Mouse (Mus musculus): ENCODE measurements around the gene Pign. TPM values are rescaled to one million over a fixed set of nuclear protein-coding genes. Genes with fewer than 3 reads are reported as not detected.

The Pign gene
- polyA plus RNA-seq, 1 experiment from 2014 or later, result 20.8 TPM

DNA sequence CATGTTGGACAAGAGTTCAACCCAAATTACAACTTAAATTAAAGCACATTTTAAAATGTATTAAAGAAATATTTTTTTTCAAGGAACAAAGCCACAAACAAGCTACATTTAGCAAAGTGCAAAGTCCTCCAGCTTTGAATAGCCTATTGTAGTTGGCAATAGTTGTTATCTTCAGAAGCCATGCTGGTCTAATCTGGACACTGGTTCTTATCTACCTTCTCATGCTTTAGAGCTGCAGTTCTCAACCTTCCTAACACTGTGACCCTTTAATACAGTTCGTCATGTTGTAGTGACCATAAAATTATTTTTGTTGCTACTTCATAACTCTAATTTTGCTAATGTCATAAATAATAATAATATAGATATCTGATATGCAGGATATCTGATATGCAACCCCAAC lies 99.2 kb downstream of the Pign start:
- Histone ChIP-seq H3K4me1 (ENCODE audit: insufficient read depth) (no peaks in the 10 kb centered on the region), H3K27ac (ENCODE audit: low read depth) (no peak overlapping the region)
- WGBS, result 83% methylated on average over 1 of the region's 1 CpGs

GRCm38 (mm10) chr1:105563821-105564220 lies 99.7 kb downstream of the Pign start:
- no peaks in the 10 kb centered on the region for H3K36me3 ChIP-seq (ENCODE audit: insufficient read depth)
- peak; percentile 22; the same call in 1 of the 2 replicates for TF ChIP-seq CTCF (IDR thresholded peaks at IDR 0.05; ENCODE audit: low read depth)
- H3K27ac ChIP-seq (ENCODE audit: low read depth), result no peak overlapping the region
- no peak for ATAC-seq (ENCODE audit: insufficient read depth)
- no peak overlapping the region for H3K4me3 ChIP-seq (ENCODE audit: low read depth, low read length)
- H3K4me1 ChIP-seq (ENCODE audit: insufficient read depth), result no peaks in the 10 kb centered on the region
- H3K9me3 ChIP-seq (ENCODE audit: low read depth, low read length), result no peaks in the 10 kb centered on the region
- 82% methylated on average over 2 of the region's 2 CpGs for WGBS
- H3K9ac ChIP-seq, result no peak overlapping the region
- DNase-seq, result no peak
- H3K27me3 ChIP-seq (ENCODE audit: insufficient read depth, low read length), result no peaks in the 10 kb centered on the region
- H3K4me2 ChIP-seq, result no peak overlapping the region

More for the DNA sequence above, 99.2 kb downstream of the Pign start:
- Histone ChIP-seq H3K4me3 (ENCODE audit: low read depth, low read length) (no peak overlapping the region), H3K27me3 (ENCODE audit: insufficient read depth, low read length) (no peaks in the 10 kb centered on the region), H3K36me3 (ENCODE audit: insufficient read depth) (no peaks in the 10 kb centered on the region), H3K9me3 (ENCODE audit: low read depth, low read length) (no peaks in the 10 kb centered on the region), H3K4me2 (no peak overlapping the region), H3K9ac (no peak overlapping the region)
- ATAC-seq (ENCODE audit: insufficient read depth) (no peak), DNase-seq (no peak)
- no peak for TF ChIP-seq CTCF (IDR thresholded peaks at IDR 0.05; ENCODE audit: low read depth)

GRCm38 (mm10) chr1:105556078-105556477 lies 107.4 kb downstream of the Pign start:
- no peak for DNase-seq
- Histone ChIP-seq H3K36me3 (ENCODE audit: insufficient read depth) (no peaks in the 10 kb centered on the region; the same call in 1 of the 2 replicates), H3K9me3 (ENCODE audit: low read depth, low read length) (no peaks in the 10 kb centered on the region), H3K4me3 (ENCODE audit: low read depth, low read length) (no peak overlapping the region), H3K27ac (ENCODE audit: low read depth) (no peak overlapping the region), H3K4me2 (no peak overlapping the region), H3K4me1 (ENCODE audit: insufficient read depth) (no peaks in the 10 kb centered on the region), H3K27me3 (ENCODE audit: insufficient read depth, low read length) (no peaks in the 10 kb centered on the region), H3K9ac (no peak overlapping the region)
- TF ChIP-seq CTCF (IDR thresholded peaks at IDR 0.05; ENCODE audit: low read depth), result no peak
- ATAC-seq (ENCODE audit: insufficient read depth), result no peak

DNA sequence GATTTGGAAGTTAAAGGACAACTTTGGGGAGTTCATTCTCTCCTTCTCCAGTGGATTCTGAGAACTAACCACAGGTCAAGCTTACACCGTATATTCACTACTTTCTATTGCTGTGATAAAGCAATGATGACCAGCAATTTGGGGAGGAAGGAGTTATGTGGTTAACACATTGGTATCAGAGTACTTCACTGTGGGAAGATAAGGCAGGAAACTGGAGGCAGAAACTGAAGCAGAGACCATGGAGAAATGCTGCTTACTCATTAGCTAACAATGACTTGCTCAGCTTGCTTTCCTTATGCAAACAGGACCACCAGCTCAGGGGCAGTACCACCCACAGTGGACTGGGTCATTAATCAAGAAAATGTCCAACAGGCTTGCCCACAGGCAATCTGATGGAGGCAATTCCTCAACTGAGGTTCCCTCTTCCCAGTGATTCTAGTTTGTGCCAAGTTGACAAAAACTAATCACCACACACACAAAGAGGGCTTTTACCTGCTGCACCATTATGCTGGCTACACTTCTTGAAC lies 108.2 kb downstream of the Pign start:
- Histone ChIP-seq H3K9ac (no peak overlapping the region), H3K27ac (ENCODE audit: low read depth) (no peak overlapping the region), H3K4me1 (ENCODE audit: insufficient read depth) (no peaks in the 10 kb centered on the region), H3K9me3 (ENCODE audit: low read depth, low read length) (no peaks in the 10 kb centered on the region), H3K36me3 (ENCODE audit: insufficient read depth) (no peaks in the 10 kb centered on the region; the same call in 1 of the 2 replicates), H3K4me2 (no peak overlapping the region), H3K4me3 (ENCODE audit: low read depth, low read length) (no peak overlapping the region), H3K27me3 (ENCODE audit: insufficient read depth, low read length) (no peaks in the 10 kb centered on the region)
- ATAC-seq (ENCODE audit: insufficient read depth) (no peak), DNase-seq (no peak)
- 32% methylated on average over 1 of the region's 1 CpGs for WGBS
- no peak for TF ChIP-seq CTCF (IDR thresholded peaks at IDR 0.05; ENCODE audit: low read depth)

DNA sequence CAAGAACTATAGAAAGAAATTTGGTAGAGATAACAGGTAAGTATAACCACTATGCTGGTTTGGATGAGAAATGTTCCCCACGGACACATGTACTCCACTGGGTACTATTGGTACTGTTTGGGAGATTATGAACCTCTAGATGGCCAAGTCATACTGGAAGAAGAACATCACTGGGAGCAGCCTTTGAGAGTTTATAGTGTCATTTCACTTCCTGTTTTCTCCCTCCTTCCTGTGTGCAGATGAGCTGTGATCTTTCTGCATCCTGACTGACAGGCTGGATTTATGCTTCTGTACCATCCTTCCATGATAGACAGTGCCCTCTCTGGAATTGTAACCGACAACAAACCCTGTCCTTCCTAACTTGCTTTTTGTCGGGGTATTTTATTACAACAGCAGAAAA lies 110.3 kb downstream of the Pign start:
- no peak overlapping the region for H3K4me3 ChIP-seq (ENCODE audit: low read depth, low read length)

DNA sequence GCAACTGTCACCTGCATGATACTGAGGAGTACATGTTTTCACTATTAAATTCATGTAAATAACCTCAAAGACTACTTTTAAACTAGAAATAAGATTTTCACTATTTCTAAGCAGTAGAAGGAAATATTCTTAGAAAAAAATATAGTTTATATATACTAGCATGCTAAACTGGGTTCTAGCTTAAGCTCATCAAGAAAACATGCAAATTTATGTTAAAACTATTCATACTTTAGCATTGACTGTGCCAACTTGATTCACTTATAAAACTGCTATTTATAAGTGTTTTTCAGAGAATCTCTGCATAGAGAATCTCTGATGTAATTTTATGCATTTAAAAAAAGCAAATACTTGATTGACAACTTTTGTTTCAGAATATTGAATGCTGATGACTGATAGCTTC lies 113.3 kb downstream of the Pign start:
- H3K9ac ChIP-seq, result no peak overlapping the region
- H3K27ac ChIP-seq (ENCODE audit: low read depth), result no peak overlapping the region

More for the DNA sequence above, 110.3 kb downstream of the Pign start:
- Histone ChIP-seq H3K4me1 (ENCODE audit: insufficient read depth) (no peaks in the 10 kb centered on the region), H3K36me3 (ENCODE audit: insufficient read depth) (peaks cover 2% of the 10 kb centered on the region; the same call in 1 of the 2 replicates), H3K27ac (ENCODE audit: low read depth) (no peak overlapping the region), H3K9ac (no peak overlapping the region), H3K27me3 (ENCODE audit: insufficient read depth, low read length) (no peaks in the 10 kb centered on the region), H3K9me3 (ENCODE audit: low read depth, low read length) (no peaks in the 10 kb centered on the region), H3K4me2 (no peak overlapping the region)
- DNase-seq (no peak), ATAC-seq (ENCODE audit: insufficient read depth) (no peak)
- 93% methylated on average over 3 of the region's 3 CpGs for WGBS
- no peak for TF ChIP-seq CTCF (IDR thresholded peaks at IDR 0.05; ENCODE audit: low read depth)

DNA sequence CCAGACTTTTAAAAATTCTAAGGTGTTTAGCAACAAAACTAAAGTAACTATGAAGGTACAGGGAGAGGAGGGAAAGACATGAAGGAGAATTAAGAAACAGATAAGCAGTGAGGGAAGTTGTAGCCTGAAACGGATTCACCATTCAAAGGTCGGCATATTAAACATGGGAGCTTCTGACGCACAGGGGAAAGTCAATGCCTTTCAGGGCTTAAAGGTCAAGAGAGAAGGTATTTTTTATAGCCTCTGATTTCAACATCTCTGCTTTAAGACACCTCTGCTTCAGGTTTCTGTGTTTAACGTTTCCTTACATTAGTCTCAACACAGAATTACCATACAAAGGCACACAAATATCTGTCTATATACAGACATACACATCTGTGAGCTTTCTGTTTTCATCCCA lies 113.8 kb downstream of the Pign start:
- ATAC-seq (ENCODE audit: insufficient read depth) (no peak), DNase-seq (no peak)
- no peak overlapping the region for H3K4me3 ChIP-seq (ENCODE audit: low read depth, low read length)
- no peak for TF ChIP-seq CTCF (IDR thresholded peaks at IDR 0.05; ENCODE audit: low read depth)
- 72% methylated on average over 4 of the region's 4 CpGs for WGBS
- H3K4me2 ChIP-seq, result no peak overlapping the region
- no peak overlapping the region for H3K9ac ChIP-seq
- no peaks in the 10 kb centered on the region for H3K4me1 ChIP-seq (ENCODE audit: insufficient read depth)
- H3K36me3 ChIP-seq (ENCODE audit: insufficient read depth), result 0 out of 2 replicates have a peak, but pooled peaks cover 6% of the 10 kb centered on the region
- no peak overlapping the region for H3K27ac ChIP-seq (ENCODE audit: low read depth)
- H3K27me3 ChIP-seq (ENCODE audit: insufficient read depth, low read length), result no peaks in the 10 kb centered on the region
- no peaks in the 10 kb centered on the region for H3K9me3 ChIP-seq (ENCODE audit: low read depth, low read length)

More for the DNA sequence above, 113.3 kb downstream of the Pign start:
- Histone ChIP-seq H3K36me3 (ENCODE audit: insufficient read depth) (0 out of 2 replicates have a peak, but pooled peaks cover 6% of the 10 kb centered on the region), H3K4me2 (no peak overlapping the region), H3K9me3 (ENCODE audit: low read depth, low read length) (no peaks in the 10 kb centered on the region), H3K27me3 (ENCODE audit: insufficient read depth, low read length) (no peaks in the 10 kb centered on the region), H3K4me3 (ENCODE audit: low read depth, low read length) (no peak overlapping the region), H3K4me1 (ENCODE audit: insufficient read depth) (no peaks in the 10 kb centered on the region)
- no peak for TF ChIP-seq CTCF (IDR thresholded peaks at IDR 0.05; ENCODE audit: low read depth)
- no peak for DNase-seq
- no peak for ATAC-seq (ENCODE audit: insufficient read depth)
